Mouse (Mus musculus): Measurements from ENCODE around the gene Fgd5. TPM values are rescaled to one million over a fixed set of nuclear protein-coding genes. Genes with fewer than 3 reads are reported as not detected.

The Fgd5 gene
- polyA plus RNA-seq, 1 experiment, result 0.77 TPM

DNA sequence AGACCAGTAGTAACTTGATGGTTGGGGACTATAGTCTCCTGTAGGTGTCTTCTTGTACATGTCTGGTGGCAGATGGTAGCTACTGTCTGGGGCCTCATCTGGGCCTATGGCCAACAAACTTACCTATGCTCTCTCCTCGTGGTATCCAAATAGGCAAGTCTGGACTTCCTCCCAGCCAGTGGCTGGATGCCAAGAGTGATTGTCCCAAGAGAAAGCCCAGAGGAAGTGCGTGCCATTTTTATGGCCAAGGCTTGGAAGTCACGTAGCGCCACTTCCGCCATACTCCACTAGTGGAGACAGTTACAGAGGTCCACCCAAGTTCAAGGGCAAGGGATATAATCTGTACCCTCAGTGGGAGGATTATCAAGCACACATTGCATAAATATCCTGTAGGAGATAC, 62.6 kb downstream of the Fgd5 start:
- no peak for TF ChIP-seq POLR2A (IDR thresholded peaks at IDR 0.05; ENCODE audit: control insufficient read depth, low read depth, low read length)
- no peak for TF ChIP-seq CTCF (IDR thresholded peaks at IDR 0.05; ENCODE audit: control insufficient read depth, insufficient read depth, insufficient replicate concordance, low read depth, low read length)
- no peaks in the 10 kb centered on the region for H3K27me3 ChIP-seq (ENCODE audit: control insufficient read depth, insufficient read depth, low read length)
- H3K27ac ChIP-seq (ENCODE audit: control insufficient read depth, insufficient read depth, low read depth, low read length), result no peak overlapping the region
- H3K4me3 ChIP-seq (ENCODE audit: control insufficient read depth, low read depth, low read length), result no peak overlapping the region
- H3K36me3 ChIP-seq (ENCODE audit: control insufficient read depth, insufficient read depth, low read length), result no peaks in the 10 kb centered on the region
- H3K4me1 ChIP-seq (ENCODE audit: control insufficient read depth, insufficient read depth, low read length), result no peaks in the 10 kb centered on the region; the same call in 1 of the 2 replicates

DNA sequence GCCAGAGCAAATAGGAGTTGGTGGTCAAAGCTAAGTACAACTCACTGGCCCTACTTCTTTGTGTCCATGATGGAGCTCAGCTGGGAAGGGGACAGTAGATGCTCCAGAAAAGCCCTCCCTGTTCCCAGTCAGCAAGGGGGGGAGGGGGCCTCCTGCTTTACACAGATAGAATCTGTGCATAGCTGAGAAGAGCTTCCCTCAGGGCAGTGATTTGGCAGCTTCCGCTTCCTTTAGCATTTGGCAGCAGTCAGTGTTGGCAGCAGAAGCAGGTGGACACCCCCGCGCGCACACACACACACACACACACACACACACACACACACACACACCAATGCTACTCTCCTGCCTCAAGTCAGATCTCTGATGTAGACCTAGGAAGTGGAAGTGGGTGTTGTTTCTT, 63.4 kb downstream of the Fgd5 start:
- no peak overlapping the region for H3K4me3 ChIP-seq (ENCODE audit: control insufficient read depth, low read depth, low read length)
- H3K4me1 ChIP-seq (ENCODE audit: control insufficient read depth, insufficient read depth, low read length), result no peaks in the 10 kb centered on the region; the same call in 1 of the 2 replicates
- no peak overlapping the region for H3K27ac ChIP-seq (ENCODE audit: control insufficient read depth, insufficient read depth, low read depth, low read length)
- no peaks in the 10 kb centered on the region for H3K27me3 ChIP-seq (ENCODE audit: control insufficient read depth, insufficient read depth, low read length)
- TF ChIP-seq POLR2A (IDR thresholded peaks at IDR 0.05; ENCODE audit: control insufficient read depth, low read depth, low read length), result no peak
- TF ChIP-seq CTCF (IDR thresholded peaks at IDR 0.05; ENCODE audit: control insufficient read depth, insufficient read depth, insufficient replicate concordance, low read depth, low read length), result no peak
- H3K36me3 ChIP-seq (ENCODE audit: control insufficient read depth, insufficient read depth, low read length), result no peaks in the 10 kb centered on the region

DNA sequence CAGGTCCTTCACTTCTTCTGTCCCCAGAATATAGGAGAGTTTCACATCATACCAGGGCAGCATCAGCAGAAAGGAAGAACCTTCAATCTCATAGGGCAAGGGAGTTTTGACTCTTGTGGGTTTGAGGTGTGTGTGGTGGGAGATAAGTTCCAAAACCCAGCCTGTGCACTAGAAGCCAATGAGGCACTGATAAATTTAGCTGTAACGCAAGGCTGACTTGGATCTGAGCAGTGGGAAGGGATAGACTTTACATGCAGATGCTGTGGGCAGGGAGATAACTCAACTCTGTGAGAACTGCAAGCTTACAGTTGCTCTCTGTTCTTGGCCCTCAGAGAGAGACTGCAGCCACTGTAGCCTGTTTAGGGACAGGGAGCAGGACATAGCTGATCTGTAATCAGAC, 64.2 kb downstream of the Fgd5 start:
- no peak for TF ChIP-seq POLR2A (IDR thresholded peaks at IDR 0.05; ENCODE audit: control insufficient read depth, low read depth, low read length)
- TF ChIP-seq CTCF (IDR thresholded peaks at IDR 0.05; ENCODE audit: control insufficient read depth, insufficient read depth, insufficient replicate concordance, low read depth, low read length), result no peak
- H3K36me3 ChIP-seq (ENCODE audit: control insufficient read depth, insufficient read depth, low read length), result no peaks in the 10 kb centered on the region
- no peak overlapping the region for H3K4me3 ChIP-seq (ENCODE audit: control insufficient read depth, low read depth, low read length)
- no peaks in the 10 kb centered on the region for H3K27me3 ChIP-seq (ENCODE audit: control insufficient read depth, insufficient read depth, low read length)
- H3K27ac ChIP-seq (ENCODE audit: control insufficient read depth, insufficient read depth, low read depth, low read length), result no peak overlapping the region
- H3K4me1 ChIP-seq (ENCODE audit: control insufficient read depth, insufficient read depth, low read length), result no peaks in the 10 kb centered on the region; the same call in 1 of the 2 replicates

DNA sequence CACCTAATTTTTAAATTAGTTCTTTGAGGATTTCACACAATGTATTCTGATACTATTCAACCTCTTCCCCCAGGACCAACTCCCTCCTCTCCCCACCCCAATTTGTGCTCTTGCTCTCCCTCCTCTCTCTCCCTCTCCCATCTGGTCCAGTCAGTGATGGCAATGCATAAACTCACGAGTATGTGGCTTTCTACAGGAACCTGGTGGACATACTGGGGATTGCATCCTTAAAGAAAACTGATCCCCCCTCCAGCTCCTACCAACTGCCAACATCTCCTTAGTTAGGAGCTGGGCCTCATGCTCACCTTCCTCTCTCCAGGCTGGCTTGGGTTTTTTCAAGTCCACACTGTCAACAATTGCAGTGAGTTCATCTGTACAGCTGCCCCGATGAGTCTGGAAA, 79.1 kb downstream of the Fgd5 start:
- Histone ChIP-seq H3K36me3 (ENCODE audit: control insufficient read depth, insufficient read depth, low read length) (no peaks in the 10 kb centered on the region), H3K4me1 (ENCODE audit: control insufficient read depth, insufficient read depth, low read length) (no peaks in the 10 kb centered on the region), H3K27me3 (ENCODE audit: control insufficient read depth, insufficient read depth, low read length) (no peaks in the 10 kb centered on the region), H3K27ac (ENCODE audit: control insufficient read depth, insufficient read depth, low read depth, low read length) (no peak overlapping the region), H3K4me3 (ENCODE audit: control insufficient read depth, low read depth, low read length) (no peak overlapping the region)
- TF ChIP-seq POLR2A (IDR thresholded peaks at IDR 0.05; ENCODE audit: control insufficient read depth, low read depth, low read length) (no peak), CTCF (IDR thresholded peaks at IDR 0.05; ENCODE audit: control insufficient read depth, insufficient read depth, insufficient replicate concordance, low read depth, low read length) (no peak)

DNA sequence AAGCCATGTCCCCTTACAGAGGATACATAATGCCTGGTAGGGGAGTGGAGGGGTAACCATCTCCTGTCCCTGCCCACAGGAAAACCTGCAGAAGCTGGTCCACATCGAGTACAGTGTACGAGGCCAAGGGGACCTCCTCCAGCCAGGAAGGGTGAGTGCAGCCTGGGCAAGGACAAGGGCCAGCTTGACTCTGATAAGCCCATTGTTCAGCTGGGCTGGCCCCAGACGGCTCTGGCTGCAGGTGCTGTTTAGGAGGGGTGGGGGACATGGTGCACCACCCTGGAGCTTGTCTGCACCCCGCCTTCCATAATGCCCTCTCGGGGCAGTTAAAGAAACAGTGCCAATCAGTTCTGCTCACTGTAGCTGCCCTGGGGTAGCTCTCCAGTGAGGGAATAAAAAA, 83.0 kb downstream of the Fgd5 start:
- TF ChIP-seq CTCF (IDR thresholded peaks at IDR 0.05; ENCODE audit: control insufficient read depth, insufficient read depth, insufficient replicate concordance, low read depth, low read length) (no peak), POLR2A (IDR thresholded peaks at IDR 0.05; ENCODE audit: control insufficient read depth, low read depth, low read length) (no peak)
- no peak overlapping the region for H3K4me3 ChIP-seq (ENCODE audit: control insufficient read depth, low read depth, low read length)
- H3K27me3 ChIP-seq (ENCODE audit: control insufficient read depth, insufficient read depth, low read length), result no peaks in the 10 kb centered on the region
- no peak overlapping the region for H3K27ac ChIP-seq (ENCODE audit: control insufficient read depth, insufficient read depth, low read depth, low read length)
- no peaks in the 10 kb centered on the region for H3K4me1 ChIP-seq (ENCODE audit: control insufficient read depth, insufficient read depth, low read length)
- no peaks in the 10 kb centered on the region for H3K36me3 ChIP-seq (ENCODE audit: control insufficient read depth, insufficient read depth, low read length)

DNA sequence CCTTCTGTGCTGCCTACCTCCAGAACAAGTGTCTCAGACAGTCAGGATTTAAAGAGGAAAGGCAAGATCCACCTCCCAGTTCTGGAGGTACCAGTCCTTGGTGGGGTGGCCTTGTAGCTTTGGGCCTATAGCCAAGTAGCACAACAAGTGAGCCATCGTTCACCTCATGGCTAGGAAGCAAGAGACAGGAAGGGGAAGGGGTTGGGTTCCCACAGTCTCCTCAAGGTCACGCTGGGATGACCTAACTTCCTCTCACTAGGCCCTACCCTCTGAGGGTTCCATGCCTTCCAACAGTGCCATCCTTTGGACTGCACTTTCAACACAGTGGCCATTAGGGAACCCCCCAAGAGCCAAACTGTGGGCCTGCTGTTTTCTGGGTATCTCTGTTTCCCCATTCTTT, 84.8 kb downstream of the Fgd5 start:
- no peaks in the 10 kb centered on the region for H3K36me3 ChIP-seq (ENCODE audit: control insufficient read depth, insufficient read depth, low read length)
- no peak overlapping the region for H3K27ac ChIP-seq (ENCODE audit: control insufficient read depth, insufficient read depth, low read depth, low read length)
- TF ChIP-seq POLR2A (IDR thresholded peaks at IDR 0.05; ENCODE audit: control insufficient read depth, low read depth, low read length), result no peak
- TF ChIP-seq CTCF (IDR thresholded peaks at IDR 0.05; ENCODE audit: control insufficient read depth, insufficient read depth, insufficient replicate concordance, low read depth, low read length), result no peak
- no peaks in the 10 kb centered on the region for H3K4me1 ChIP-seq (ENCODE audit: control insufficient read depth, insufficient read depth, low read length)
- no peaks in the 10 kb centered on the region for H3K27me3 ChIP-seq (ENCODE audit: control insufficient read depth, insufficient read depth, low read length)
- no peak overlapping the region for H3K4me3 ChIP-seq (ENCODE audit: control insufficient read depth, low read depth, low read length)

DNA sequence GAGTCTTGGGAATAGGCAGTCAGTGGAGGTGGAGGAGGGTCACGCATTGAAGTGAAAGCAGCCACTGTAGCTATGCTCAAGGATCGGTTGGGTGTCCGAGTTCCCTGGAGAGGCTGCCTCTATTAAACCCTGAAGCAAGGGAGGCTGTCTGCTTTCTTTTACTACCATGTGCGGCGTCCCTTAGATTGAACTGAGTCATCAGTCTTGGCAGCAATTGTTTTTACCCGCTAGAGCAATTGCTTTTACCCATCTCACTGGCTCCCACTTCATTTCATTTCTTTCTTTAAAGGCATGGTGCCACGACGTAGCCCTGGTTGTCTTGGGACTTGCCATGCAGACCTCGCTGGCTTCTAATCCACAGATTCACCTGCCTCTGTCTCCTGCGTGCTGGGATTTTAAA, 85.4 kb downstream of the Fgd5 start:
- Histone ChIP-seq H3K27me3 (ENCODE audit: control insufficient read depth, insufficient read depth, low read length) (no peaks in the 10 kb centered on the region), H3K4me1 (ENCODE audit: control insufficient read depth, insufficient read depth, low read length) (no peaks in the 10 kb centered on the region), H3K4me3 (ENCODE audit: control insufficient read depth, low read depth, low read length) (no peak overlapping the region), H3K36me3 (ENCODE audit: control insufficient read depth, insufficient read depth, low read length) (no peaks in the 10 kb centered on the region), H3K27ac (ENCODE audit: control insufficient read depth, insufficient read depth, low read depth, low read length) (no peak overlapping the region)
- TF ChIP-seq CTCF (IDR thresholded peaks at IDR 0.05; ENCODE audit: control insufficient read depth, insufficient read depth, insufficient replicate concordance, low read depth, low read length) (no peak), POLR2A (IDR thresholded peaks at IDR 0.05; ENCODE audit: control insufficient read depth, low read depth, low read length) (no peak)

All from testis, adult 2 months (tissue).